Comparison of ENCODE assay signal across 23 mouse cellular contexts in the genomic region with DNA sequence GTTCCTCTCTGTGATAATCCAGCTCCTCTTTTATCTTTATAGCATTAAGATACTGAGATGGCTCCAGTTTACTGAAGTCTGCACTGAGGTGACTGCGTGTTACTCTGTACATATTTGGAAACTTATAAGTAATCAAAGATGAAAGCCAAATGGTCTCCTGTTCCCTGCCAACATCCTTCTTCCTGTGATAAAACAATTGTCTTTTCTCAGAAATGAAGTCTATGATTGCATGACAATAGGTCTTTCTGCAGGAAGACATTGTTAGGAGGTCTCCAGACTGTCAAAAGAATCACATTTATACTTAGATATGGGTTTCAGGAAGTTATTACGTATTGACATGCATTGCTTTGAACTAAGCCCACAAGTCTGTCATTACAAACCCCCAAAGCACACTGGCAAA. TPM values are rescaled to one million over a fixed set of nuclear protein-coding genes. Genes with fewer than 3 reads are reported as not detected.
"Had no signal": no experiment of that assay in that cellular context is flagged by ENCODE, and none has a peak within 500 bp of the region (broad histone marks: within the 10 kb centered on the region; RNA-seq: fewer than 3 reads in every experiment).

No protein-coding gene starts in this region.

- H3K9me3 ChIP-seq: kidney, embryonic 15.5 days; limb, embryonic 10.5 days; limb, embryonic 13.5 days; liver, embryonic 12.5 days; liver, embryonic 15.5 days; megakaryocyte, embryonic 14.5 days; midbrain, embryonic 10.5 days; midbrain, embryonic 13.5 days; neural tube, embryonic 13.5 days; stomach, embryonic 15.5 days had no signal

- H3K36me3 ChIP-seq: kidney, embryonic 15.5 days; limb, embryonic 10.5 days; limb, embryonic 13.5 days; liver, embryonic 12.5 days; liver, embryonic 15.5 days; midbrain, embryonic 10.5 days; midbrain, embryonic 13.5 days; neural tube, embryonic 13.5 days; stomach, embryonic 15.5 days had no signal

- DNase-seq: kidney, adult 11 months; kidney, adult 8-10 months; kidney, postnatal 10 days; kidney, postnatal 36 days; liver; lung, embryonic 14.5 days; retina, postnatal 1 day; right cerebral cortex, postnatal 25 days; spleen, adult 18-20 months; thymus, postnatal 25 days had no signal

- H3K4me2 ChIP-seq: kidney, embryonic 15.5 days; limb, embryonic 13.5 days; liver, embryonic 12.5 days; liver, embryonic 15.5 days; lung, embryonic 14.5 days; midbrain, embryonic 13.5 days; neural tube, embryonic 13.5 days; stomach, embryonic 15.5 days had no signal

- H3K4me3 ChIP-seq: kidney, embryonic 15.5 days; limb, embryonic 10.5 days; limb, embryonic 13.5 days; liver, embryonic 12.5 days; liver, embryonic 15.5 days; megakaryocyte, embryonic 14.5 days; midbrain, embryonic 10.5 days; midbrain, embryonic 13.5 days; myocyte; neural tube, embryonic 13.5 days; stomach, embryonic 15.5 days had no signal

- H3K4me1 ChIP-seq: kidney, embryonic 15.5 days; liver, embryonic 12.5 days; liver, embryonic 15.5 days; midbrain, embryonic 10.5 days; midbrain, embryonic 13.5 days; neural tube, embryonic 13.5 days; stomach, embryonic 15.5 days had no signal

- H3K9ac ChIP-seq: kidney, embryonic 15.5 days; limb, embryonic 13.5 days; liver, embryonic 12.5 days; liver, embryonic 15.5 days; lung, embryonic 14.5 days; midbrain, embryonic 13.5 days; neural tube, embryonic 13.5 days; stomach, embryonic 15.5 days had no signal

- H3K27ac ChIP-seq: kidney, embryonic 15.5 days; limb, embryonic 10.5 days; limb, embryonic 13.5 days; liver, embryonic 12.5 days; liver, embryonic 15.5 days; midbrain, embryonic 10.5 days; midbrain, embryonic 13.5 days; neural tube, embryonic 13.5 days; stomach, embryonic 15.5 days had no signal

- ATAC-seq: liver, embryonic 12.5 days; midbrain, embryonic 13.5 days; midbrain, embryonic 16.5 days had no signal

- H3K27me3 ChIP-seq: kidney, embryonic 15.5 days; liver, embryonic 12.5 days; liver, embryonic 15.5 days; megakaryocyte, embryonic 14.5 days; midbrain, embryonic 13.5 days; neural tube, embryonic 13.5 days; stomach, embryonic 15.5 days had no signal

RNA-seq across cellular contexts. Expression of a gene that starts 51.0 kb away (rescaled TPM):
- polyA plus RNA-seq: liver, embryonic 15.5 days; myocyte; thymus, postnatal 0 days had no signal
